Mouse (Mus musculus): ENCODE results near the gene Sec31b. TPM values are rescaled to one million over a fixed set of nuclear protein-coding genes. Genes with fewer than 3 reads are reported as not detected.

Sec31b gene
- polyA plus RNA-seq, 1 experiment from 2014 or later = 0.05 TPM

DNA sequence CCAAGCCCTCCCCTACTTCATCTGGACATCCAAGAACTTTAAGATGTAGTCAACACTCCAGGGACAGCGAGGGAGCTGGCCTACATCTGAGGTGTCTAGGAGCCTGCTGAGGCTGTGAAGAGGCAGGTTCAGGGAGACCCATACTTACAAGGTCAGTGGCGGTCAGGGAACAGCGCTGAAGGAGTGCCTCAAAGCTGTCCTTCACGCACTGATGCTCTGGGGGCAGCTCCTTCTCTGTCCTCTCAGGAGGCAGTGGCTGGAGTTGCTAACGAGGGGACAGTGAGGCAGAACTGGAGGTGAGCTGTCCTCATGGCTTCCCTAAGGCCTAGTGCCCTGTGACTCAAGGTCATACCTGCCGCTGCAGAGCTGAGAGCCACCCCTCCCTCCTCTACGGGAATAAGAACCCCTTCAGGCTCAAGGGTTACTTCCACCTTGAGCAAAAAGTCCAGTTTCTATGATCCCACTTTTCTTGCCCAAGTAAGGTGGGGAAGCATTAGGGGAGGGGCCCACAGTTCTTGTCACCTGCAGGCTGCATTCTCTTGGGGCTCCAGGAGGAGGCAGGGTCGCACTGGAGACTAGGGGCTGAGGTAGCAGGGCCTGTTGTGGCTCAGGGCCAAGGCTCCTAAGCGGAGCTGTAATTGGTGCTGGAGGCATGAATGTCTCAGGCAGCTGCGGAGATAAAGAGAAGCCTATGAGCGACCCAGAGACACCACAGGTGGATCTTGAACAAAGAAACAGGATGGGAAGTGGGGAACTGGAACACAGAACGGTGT, 27.5 kb downstream of the Sec31b start:
- no peaks in the 10 kb centered on the region for H3K9me3 ChIP-seq (ENCODE audit: control insufficient read depth, low read length)
- WGBS = 36% methylated on average over 12 of the region's 12 CpGs
- H3K27me3 ChIP-seq (ENCODE audit: control insufficient read depth, insufficient read depth, low read length) = peaks cover 90% of the 10 kb centered on the region
- H3K9ac ChIP-seq (replicated peaks; ENCODE audit: low read length) = no peak overlapping the region
- no peak for ATAC-seq (ENCODE audit: low FRiP score, low TSS enrichment)
- H3K4me2 ChIP-seq (ENCODE audit: low read length) = no peak overlapping the region
- no peak for DNase-seq
- H3K4me1 ChIP-seq (ENCODE audit: control insufficient read depth, insufficient read depth, low read length) = 0 out of 2 replicates have a peak, but pooled peaks cover 13% of the 10 kb centered on the region
- H3K27ac ChIP-seq (replicated peaks; ENCODE audit: low read depth, low read length) = no peak overlapping the region
- H3K36me3 ChIP-seq (ENCODE audit: control insufficient read depth, insufficient read depth, low read length) = no peaks in the 10 kb centered on the region
- H3K4me3 ChIP-seq (replicated peaks; ENCODE audit: low read depth, low read length) = no peak overlapping the region

DNA sequence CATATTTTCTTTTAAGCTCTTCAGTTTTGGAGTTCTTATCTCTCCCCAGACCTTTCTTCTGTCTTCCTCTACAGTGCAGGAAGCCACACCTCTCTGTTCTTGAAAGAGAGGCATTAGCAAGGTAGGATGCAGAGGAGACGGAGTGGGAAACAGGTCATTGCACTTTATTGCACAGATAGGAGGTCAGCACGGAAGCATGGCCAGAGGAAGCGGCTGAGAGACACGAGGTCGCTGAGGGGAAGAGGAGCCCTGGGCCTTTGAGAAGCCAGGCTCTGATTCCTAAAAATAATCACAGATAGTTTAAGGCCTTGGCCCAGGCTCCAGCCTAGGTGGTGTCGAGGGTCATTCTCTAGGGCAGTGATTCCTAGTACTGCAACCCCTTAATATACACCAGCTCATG, 29.9 kb downstream of the Sec31b start:
- no peak overlapping the region for H3K4me3 ChIP-seq (replicated peaks; ENCODE audit: low read depth, low read length)
- no peak overlapping the region for H3K27ac ChIP-seq (replicated peaks; ENCODE audit: low read depth, low read length)
- no peaks in the 10 kb centered on the region for H3K36me3 ChIP-seq (ENCODE audit: control insufficient read depth, insufficient read depth, low read length)
- peaks cover 96% of the 10 kb centered on the region for H3K27me3 ChIP-seq (ENCODE audit: control insufficient read depth, insufficient read depth, low read length)
- no peak overlapping the region for H3K9ac ChIP-seq (replicated peaks; ENCODE audit: low read length)
- 22% methylated on average over 6 of the region's 6 CpGs for WGBS
- ATAC-seq (ENCODE audit: low FRiP score, low TSS enrichment) (no peak), DNase-seq (no peak)
- no peaks in the 10 kb centered on the region for H3K9me3 ChIP-seq (ENCODE audit: control insufficient read depth, low read length)
- no peak overlapping the region for H3K4me2 ChIP-seq (ENCODE audit: low read length)
- peaks cover 27% of the 10 kb centered on the region for H3K4me1 ChIP-seq (ENCODE audit: control insufficient read depth, insufficient read depth, low read length)

DNA sequence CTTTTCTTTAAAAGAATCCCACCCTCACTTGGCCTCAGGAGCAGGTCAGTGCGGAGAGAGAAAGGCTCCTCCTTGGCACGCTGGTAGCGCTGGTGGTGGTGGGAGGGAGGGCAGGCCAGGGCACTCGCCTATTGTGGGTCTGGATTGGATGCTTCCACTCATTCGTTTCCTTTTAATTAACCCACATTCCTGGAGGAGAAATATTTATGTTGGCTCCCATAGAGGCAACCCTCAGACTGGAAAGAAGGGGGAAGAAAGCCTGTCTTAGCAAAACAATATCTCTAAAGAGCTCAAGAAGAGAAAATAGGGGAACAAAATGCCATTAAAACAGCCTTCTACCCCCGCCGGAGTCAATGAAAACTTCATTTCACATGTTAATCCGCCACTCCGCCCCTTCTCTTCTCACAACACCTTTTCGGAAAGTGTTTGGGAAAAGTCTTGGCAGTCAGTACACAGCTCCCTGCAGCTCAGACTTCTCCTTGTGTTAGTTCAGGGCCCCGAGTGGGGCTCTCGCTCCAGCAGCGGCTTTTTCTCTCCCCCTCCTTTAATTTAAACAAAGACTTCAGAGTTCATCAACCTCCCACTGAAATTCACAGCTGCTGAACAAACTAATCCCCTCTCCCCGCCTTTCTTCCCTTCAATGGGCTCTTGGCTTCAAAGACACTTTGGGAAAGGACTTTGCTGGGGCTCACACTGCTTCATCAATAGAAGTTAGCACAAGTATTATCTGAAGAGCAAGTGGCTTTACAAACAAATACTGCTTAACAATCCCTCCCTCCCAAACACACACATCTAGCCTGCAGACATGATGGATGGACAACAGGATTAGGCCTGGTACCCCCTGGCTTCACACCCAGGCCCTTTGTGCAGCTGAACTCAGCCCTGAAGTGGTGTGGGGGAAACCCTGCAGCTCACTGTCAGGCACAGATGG, 30.9 kb downstream of the Sec31b start:
- Histone ChIP-seq H3K9ac (replicated peaks; ENCODE audit: low read length) (no peak overlapping the region), H3K27ac (replicated peaks; ENCODE audit: low read depth, low read length) (no peak overlapping the region), H3K9me3 (ENCODE audit: control insufficient read depth, low read length) (no peaks in the 10 kb centered on the region), H3K4me2 (ENCODE audit: low read length) (peak overlapping the region; percentile 15; the same call in 1 of the 2 replicates), H3K4me1 (ENCODE audit: control insufficient read depth, insufficient read depth, low read length) (peaks cover 27% of the 10 kb centered on the region), H3K36me3 (ENCODE audit: control insufficient read depth, insufficient read depth, low read length) (no peaks in the 10 kb centered on the region), H3K4me3 (replicated peaks; ENCODE audit: low read depth, low read length) (no peak overlapping the region), H3K27me3 (ENCODE audit: control insufficient read depth, insufficient read depth, low read length) (peaks cover 96% of the 10 kb centered on the region)
- WGBS = 2% methylated on average over 14 of the region's 14 CpGs
- DNase-seq = peak; percentile 75
- peak; percentile 71 for ATAC-seq (ENCODE audit: low FRiP score, low TSS enrichment)

DNA sequence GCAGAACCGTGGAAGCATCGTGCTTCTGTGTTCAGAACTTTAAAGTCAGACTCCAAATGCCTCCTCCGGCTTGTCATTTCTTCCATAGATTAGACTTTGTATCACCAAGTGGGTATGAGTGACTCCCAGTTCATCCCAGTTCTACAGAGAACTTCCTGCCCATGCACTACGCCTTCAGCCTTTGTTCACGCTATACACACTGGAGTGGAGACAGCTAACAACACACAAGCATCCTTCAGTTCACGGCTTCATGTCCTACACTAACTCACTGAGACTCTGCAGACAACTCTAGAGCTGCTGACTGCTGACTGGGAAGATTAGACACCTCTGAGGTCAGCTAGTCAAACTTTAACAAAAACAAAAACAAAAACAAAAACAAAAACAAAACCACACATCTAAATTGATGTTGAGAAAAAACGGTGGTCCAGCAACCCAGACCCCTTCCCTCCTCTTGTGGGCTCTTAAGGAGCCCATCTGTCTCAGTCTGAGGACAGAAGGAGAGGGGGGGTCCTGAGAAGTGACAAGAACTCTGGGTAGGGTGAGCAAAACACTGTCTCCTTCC, 31.7 kb downstream of the Sec31b start:
- DNase-seq = no peak
- 9% methylated on average over 7 of the region's 7 CpGs for WGBS
- Histone ChIP-seq H3K4me2 (ENCODE audit: low read length) (peak overlapping the region; percentile 15; the same call in 1 of the 2 replicates), H3K36me3 (ENCODE audit: control insufficient read depth, insufficient read depth, low read length) (no peaks in the 10 kb centered on the region), H3K27ac (replicated peaks; ENCODE audit: low read depth, low read length) (no peak overlapping the region), H3K27me3 (ENCODE audit: control insufficient read depth, insufficient read depth, low read length) (peaks cover 94% of the 10 kb centered on the region), H3K4me1 (ENCODE audit: control insufficient read depth, insufficient read depth, low read length) (peaks cover 27% of the 10 kb centered on the region), H3K9me3 (ENCODE audit: control insufficient read depth, low read length) (no peaks in the 10 kb centered on the region), H3K9ac (replicated peaks; ENCODE audit: low read length) (no peak overlapping the region), H3K4me3 (replicated peaks; ENCODE audit: low read depth, low read length) (no peak overlapping the region)
- no peak for ATAC-seq (ENCODE audit: low FRiP score, low TSS enrichment)

DNA sequence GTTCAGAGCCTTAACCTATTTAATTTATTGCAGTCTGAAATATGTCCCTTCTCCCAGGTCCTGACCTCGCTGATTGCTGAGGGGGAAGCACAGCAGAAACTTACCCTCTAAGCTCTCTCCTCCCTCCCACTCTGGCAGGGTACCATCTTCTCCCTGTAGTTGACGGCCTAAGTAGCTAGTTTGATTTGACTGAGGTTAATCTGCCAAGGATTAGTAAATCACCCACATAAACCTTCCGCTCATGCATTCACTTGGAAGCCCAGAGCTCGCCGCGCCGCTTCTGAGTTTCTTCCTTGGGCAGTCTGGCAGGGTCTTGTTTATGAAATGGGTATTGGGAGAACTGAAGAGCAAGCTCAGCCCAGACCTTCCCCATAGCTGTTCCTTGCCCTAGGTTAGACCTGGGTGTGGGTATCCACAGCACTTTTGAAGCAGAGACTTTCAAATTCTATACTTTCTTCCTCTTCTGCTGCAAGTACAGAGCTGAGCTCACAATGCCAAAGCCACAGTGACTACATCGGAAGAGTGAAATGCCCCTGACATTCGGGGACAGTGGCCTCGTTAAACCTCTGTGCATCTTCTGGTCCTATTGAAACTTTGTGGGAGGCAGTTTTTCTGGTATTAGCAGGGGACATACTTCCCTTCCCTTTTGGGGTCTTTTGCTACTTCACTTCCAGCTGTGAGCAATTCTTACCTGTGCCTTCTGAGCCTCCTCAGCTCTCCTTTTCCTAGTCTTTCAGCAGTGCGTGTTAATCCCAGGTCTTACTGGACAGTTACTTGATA, 32.4 kb downstream of the Sec31b start:
- Histone ChIP-seq H3K4me3 (replicated peaks; ENCODE audit: low read depth, low read length) (no peak overlapping the region), H3K4me1 (ENCODE audit: control insufficient read depth, insufficient read depth, low read length) (peaks cover 27% of the 10 kb centered on the region), H3K36me3 (ENCODE audit: control insufficient read depth, insufficient read depth, low read length) (no peaks in the 10 kb centered on the region), H3K9me3 (ENCODE audit: control insufficient read depth, low read length) (no peaks in the 10 kb centered on the region), H3K4me2 (ENCODE audit: low read length) (0 out of 2 replicates have a peak overlapping the region, but pooled peaks have one; percentile 9), H3K27ac (replicated peaks; ENCODE audit: low read depth, low read length) (no peak overlapping the region), H3K27me3 (ENCODE audit: control insufficient read depth, insufficient read depth, low read length) (peaks cover 94% of the 10 kb centered on the region), H3K9ac (replicated peaks; ENCODE audit: low read length) (no peak overlapping the region)
- DNase-seq (no peak), ATAC-seq (ENCODE audit: low FRiP score, low TSS enrichment) (no peak)
- WGBS = 5% methylated on average over 11 of the region's 11 CpGs

DNA sequence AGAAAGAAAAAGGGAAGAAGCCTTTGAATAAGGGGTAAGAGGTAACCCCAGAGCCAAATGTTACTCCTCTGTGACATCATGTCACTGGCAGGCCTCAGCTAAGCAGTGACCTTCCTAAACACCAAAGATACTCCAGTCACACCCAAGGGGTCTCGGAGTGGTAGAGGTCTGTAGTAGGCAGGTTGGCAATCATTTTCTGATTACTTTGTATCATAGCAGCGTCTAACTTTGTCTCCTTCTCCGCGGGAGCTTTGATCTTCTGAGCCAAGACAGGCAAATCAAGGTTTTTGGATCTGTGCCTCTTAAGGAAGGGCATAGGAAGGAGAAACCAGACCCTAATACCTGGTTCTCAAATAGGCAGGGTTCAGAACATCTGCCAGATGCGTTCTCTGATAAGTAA, 33.1 kb downstream of the Sec31b start:
- Histone ChIP-seq H3K4me2 (ENCODE audit: low read length) (no peak overlapping the region; the same call in 1 of the 2 replicates), H3K9ac (replicated peaks; ENCODE audit: low read length) (no peak overlapping the region), H3K27ac (replicated peaks; ENCODE audit: low read depth, low read length) (no peak overlapping the region), H3K36me3 (ENCODE audit: control insufficient read depth, insufficient read depth, low read length) (no peaks in the 10 kb centered on the region), H3K9me3 (ENCODE audit: control insufficient read depth, low read length) (no peaks in the 10 kb centered on the region), H3K27me3 (ENCODE audit: control insufficient read depth, insufficient read depth, low read length) (peaks cover 94% of the 10 kb centered on the region), H3K4me1 (ENCODE audit: control insufficient read depth, insufficient read depth, low read length) (peaks cover 27% of the 10 kb centered on the region), H3K4me3 (replicated peaks; ENCODE audit: low read depth, low read length) (no peak overlapping the region)
- DNase-seq (no peak), ATAC-seq (ENCODE audit: low FRiP score, low TSS enrichment) (no peak)
- 14% methylated on average over 5 of the region's 5 CpGs for WGBS

DNA sequence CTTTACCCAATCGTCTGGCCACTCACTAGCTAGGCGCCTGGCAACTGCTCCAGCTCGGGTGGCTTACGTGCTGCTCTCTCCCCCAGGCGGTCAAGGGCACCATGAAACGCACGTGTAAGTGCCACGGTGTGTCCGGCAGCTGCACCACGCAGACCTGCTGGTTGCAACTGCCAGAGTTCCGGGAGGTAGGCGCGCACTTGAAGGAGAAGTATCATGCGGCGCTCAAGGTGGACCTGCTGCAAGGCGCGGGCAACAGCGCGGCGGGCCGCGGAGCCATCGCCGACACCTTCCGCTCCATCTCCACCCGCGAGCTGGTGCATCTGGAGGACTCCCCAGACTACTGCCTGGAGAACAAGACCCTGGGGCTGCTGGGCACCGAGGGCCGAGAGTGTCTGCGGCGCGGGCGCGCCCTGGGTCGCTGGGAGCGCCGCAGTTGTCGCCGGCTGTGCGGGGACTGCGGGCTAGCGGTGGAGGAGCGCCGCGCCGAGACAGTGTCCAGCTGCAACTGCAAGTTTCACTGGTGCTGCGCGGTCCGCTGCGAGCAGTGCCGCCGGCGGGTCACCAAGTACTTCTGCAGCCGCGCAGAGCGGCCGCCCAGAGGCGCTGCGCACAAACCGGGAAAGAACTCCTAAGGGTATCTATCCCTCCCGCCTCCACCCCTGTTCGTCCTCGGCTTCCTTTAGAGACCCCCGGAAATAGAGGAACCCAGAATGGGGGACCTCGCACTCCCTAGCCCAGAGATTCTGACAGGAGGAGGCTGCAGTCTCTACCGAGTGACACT, 34.0 kb downstream of the Sec31b start:
- no peaks in the 10 kb centered on the region for H3K9me3 ChIP-seq (ENCODE audit: control insufficient read depth, low read length)
- peaks cover 94% of the 10 kb centered on the region for H3K27me3 ChIP-seq (ENCODE audit: control insufficient read depth, insufficient read depth, low read length)
- H3K27ac ChIP-seq (replicated peaks; ENCODE audit: low read depth, low read length) = no peak overlapping the region
- DNase-seq = peak; percentile 73
- under 1% methylated on average over 66 of the region's 66 CpGs for WGBS
- peak overlapping the region; percentile 44 for H3K4me3 ChIP-seq (replicated peaks; ENCODE audit: low read depth, low read length)
- peak overlapping the region; percentile 81 for H3K4me2 ChIP-seq (ENCODE audit: low read length)
- H3K4me1 ChIP-seq (ENCODE audit: control insufficient read depth, insufficient read depth, low read length) = peaks cover 27% of the 10 kb centered on the region
- H3K9ac ChIP-seq (replicated peaks; ENCODE audit: low read length) = peak overlapping the region; percentile 50; the same call in 1 of the 2 replicates
- no peak for ATAC-seq (ENCODE audit: low FRiP score, low TSS enrichment)
- H3K36me3 ChIP-seq (ENCODE audit: control insufficient read depth, insufficient read depth, low read length) = no peaks in the 10 kb centered on the region

All from midbrain, embryonic 14.5 days (tissue).